Mouse (Mus musculus): ENCODE data around the gene Trpm5. TPM values are rescaled to one million over a fixed set of nuclear protein-coding genes. Genes with fewer than 3 reads are reported as not detected.

Trpm5 gene
- polyA plus RNA-seq, 1 experiment from 2014 or later, result 0.72 TPM

DNA sequence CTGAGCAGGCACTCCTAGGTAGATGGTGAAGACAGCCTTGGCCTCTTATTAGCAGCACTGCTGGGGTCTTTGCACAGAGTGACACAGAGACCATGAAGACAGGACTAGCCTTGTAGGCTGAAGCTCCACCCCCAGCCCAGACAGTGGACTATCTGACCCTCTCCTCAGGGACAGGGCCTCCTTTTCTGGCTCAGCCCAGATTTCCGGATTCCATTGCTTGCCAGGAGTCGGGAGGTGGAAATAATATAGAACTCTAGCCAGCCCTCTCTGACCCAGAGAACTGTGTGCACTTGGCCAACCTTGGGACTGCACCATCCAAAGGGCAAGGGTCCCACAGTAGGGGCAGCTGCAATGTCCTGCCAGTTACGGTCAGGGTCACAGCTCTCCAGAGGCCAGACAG, 52.4 kb downstream of the Trpm5 start:
- H3K9me3 ChIP-seq (ENCODE audit: low read length), result no peaks in the 10 kb centered on the region
- no peaks in the 10 kb centered on the region for H3K36me3 ChIP-seq (ENCODE audit: insufficient read depth, low read length)
- no peak overlapping the region for H3K9ac ChIP-seq (replicated peaks; ENCODE audit: low read depth)
- H3K27ac ChIP-seq (ENCODE audit: low read length), result peak overlapping the region; percentile 73
- TF ChIP-seq CTCF (IDR thresholded peaks at IDR 0.05), result no peak
- TF ChIP-seq EP300 (IDR thresholded peaks at IDR 0.05), result no peak
- no peak overlapping the region for H3K4me2 ChIP-seq (replicated peaks; ENCODE audit: low read depth, low read length)
- ATAC-seq (peak; percentile 80), DNase-seq (ENCODE audit: low spot score) (peak; percentile 77)
- H3K4me1 ChIP-seq (ENCODE audit: insufficient read depth, low read depth, low read length), result peaks cover 14% of the 10 kb centered on the region; the same call in 1 of the 2 replicates
- 33% methylated on average over 3 of the region's 3 CpGs for WGBS
- no peaks in the 10 kb centered on the region for H3K27me3 ChIP-seq (replicated peaks; ENCODE audit: insufficient read depth, low read length)
- H3K4me3 ChIP-seq (ENCODE audit: low read depth, low read length), result no peak overlapping the region

GRCm38 (mm10) chr7:143041138-143041822, 53.2 kb downstream of the Trpm5 start:
- H3K27ac ChIP-seq (ENCODE audit: low read length), result peak overlapping the region; percentile 73
- H3K9ac ChIP-seq (replicated peaks; ENCODE audit: low read depth), result no peak overlapping the region

DNA sequence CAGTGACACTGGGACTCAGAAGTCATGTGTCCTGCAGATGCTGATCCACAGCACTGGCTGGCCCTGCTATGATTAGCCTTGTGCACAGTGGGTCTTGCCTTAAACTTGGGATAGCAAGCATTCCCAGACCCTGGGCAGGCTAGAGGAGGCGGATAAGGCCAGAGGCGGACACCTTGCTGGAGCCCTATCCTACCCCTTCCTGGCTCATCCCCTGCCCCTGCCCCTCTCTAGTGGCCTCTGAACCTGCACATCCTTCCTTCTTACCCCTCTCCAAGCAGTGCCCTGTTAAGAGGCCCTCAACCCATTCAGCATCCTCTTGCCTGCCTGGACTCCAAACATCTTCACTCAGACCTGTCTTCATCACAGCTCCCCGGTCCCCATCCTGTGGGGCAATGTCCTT, 53.9 kb downstream of the Trpm5 start:
- no peak overlapping the region for H3K4me2 ChIP-seq (replicated peaks; ENCODE audit: low read depth, low read length)
- no peaks in the 10 kb centered on the region for H3K27me3 ChIP-seq (replicated peaks; ENCODE audit: insufficient read depth, low read length)
- no peak overlapping the region for H3K9ac ChIP-seq (replicated peaks; ENCODE audit: low read depth)
- no peaks in the 10 kb centered on the region for H3K9me3 ChIP-seq (ENCODE audit: low read length)
- ATAC-seq (no peak), DNase-seq (ENCODE audit: low spot score) (no peak)
- WGBS, result 88% methylated on average over 3 of the region's 3 CpGs
- TF ChIP-seq CTCF (IDR thresholded peaks at IDR 0.05) (no peak), EP300 (IDR thresholded peaks at IDR 0.05) (no peak)
- H3K4me3 ChIP-seq (ENCODE audit: low read depth, low read length), result no peak overlapping the region
- H3K36me3 ChIP-seq (ENCODE audit: insufficient read depth, low read length), result no peaks in the 10 kb centered on the region
- peaks cover 14% of the 10 kb centered on the region; the same call in 1 of the 2 replicates for H3K4me1 ChIP-seq (ENCODE audit: insufficient read depth, low read depth, low read length)
- H3K27ac ChIP-seq (ENCODE audit: low read length), result no peak overlapping the region

More at GRCm38 (mm10) chr7:143041138-143041822, 53.2 kb downstream of the Trpm5 start:
- peaks cover 14% of the 10 kb centered on the region; the same call in 1 of the 2 replicates for H3K4me1 ChIP-seq (ENCODE audit: insufficient read depth, low read depth, low read length)
- TF ChIP-seq CTCF (IDR thresholded peaks at IDR 0.05) (no peak), EP300 (IDR thresholded peaks at IDR 0.05) (no peak)
- H3K36me3 ChIP-seq (ENCODE audit: insufficient read depth, low read length), result no peaks in the 10 kb centered on the region
- H3K27me3 ChIP-seq (replicated peaks; ENCODE audit: insufficient read depth, low read length), result no peaks in the 10 kb centered on the region
- no peak overlapping the region for H3K4me2 ChIP-seq (replicated peaks; ENCODE audit: low read depth, low read length)
- ATAC-seq (peak; percentile 22; the same call in 1 of the 2 replicates), DNase-seq (ENCODE audit: low spot score) (peak; percentile 48)
- H3K9me3 ChIP-seq (ENCODE audit: low read length), result no peaks in the 10 kb centered on the region
- no peak overlapping the region for H3K4me3 ChIP-seq (ENCODE audit: low read depth, low read length)
- WGBS, result 37% methylated on average over 3 of the region's 3 CpGs

- Histone ChIP-seq H3K9me3 (ENCODE audit: low read length) (no peaks in the 10 kb centered on the region), H3K9ac (replicated peaks; ENCODE audit: low read depth) (no peak overlapping the region), H3K36me3 (ENCODE audit: insufficient read depth, low read length) (no peaks in the 10 kb centered on the region), H3K27ac (ENCODE audit: low read length) (no peak overlapping the region), H3K4me2 (replicated peaks; ENCODE audit: low read depth, low read length) (no peak overlapping the region), H3K27me3 (replicated peaks; ENCODE audit: insufficient read depth, low read length) (no peaks in the 10 kb centered on the region), H3K4me1 (ENCODE audit: insufficient read depth, low read depth, low read length) (peaks cover 14% of the 10 kb centered on the region; the same call in 1 of the 2 replicates), H3K4me3 (ENCODE audit: low read depth, low read length) (no peak overlapping the region)
- no peak for ATAC-seq
- WGBS, result 83% methylated on average over 3 of the region's 3 CpGs
- DNase-seq (ENCODE audit: low spot score), result no peak
- TF ChIP-seq CTCF (IDR thresholded peaks at IDR 0.05), result no peak
- no peak for TF ChIP-seq EP300 (IDR thresholded peaks at IDR 0.05)
Measured at GRCm38 (mm10) chr7:143038174-143038931, 56.1 kb downstream of the Trpm5 start.

DNA sequence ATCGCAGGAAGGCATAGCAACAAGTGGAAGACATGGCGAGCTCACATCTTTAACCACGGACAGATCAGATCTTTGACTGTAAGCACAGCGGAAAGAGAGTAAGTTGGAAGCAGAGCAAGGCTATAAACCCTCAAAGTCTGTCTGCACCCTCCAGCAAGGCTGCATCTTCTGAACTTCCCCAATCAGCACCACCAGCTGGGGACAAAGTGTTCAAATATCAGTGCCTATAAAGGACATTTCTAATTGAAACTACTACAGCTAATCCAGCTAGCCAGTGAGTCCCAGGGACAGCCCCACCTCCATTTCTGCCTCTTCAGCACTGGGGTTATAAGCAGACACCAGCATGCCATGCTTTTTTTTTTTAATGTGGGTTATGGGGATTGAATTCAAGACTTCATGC, 57.1 kb downstream of the Trpm5 start:
- H3K27ac ChIP-seq (ENCODE audit: low read length), result no peak overlapping the region
- no peaks in the 10 kb centered on the region for H3K36me3 ChIP-seq (ENCODE audit: insufficient read depth, low read length)
- no peak for TF ChIP-seq EP300 (IDR thresholded peaks at IDR 0.05)
- TF ChIP-seq CTCF (IDR thresholded peaks at IDR 0.05), result no peak
- no peak overlapping the region for H3K9ac ChIP-seq (replicated peaks; ENCODE audit: low read depth)
- H3K4me3 ChIP-seq (ENCODE audit: low read depth, low read length), result no peak overlapping the region
- no peaks in the 10 kb centered on the region for H3K9me3 ChIP-seq (ENCODE audit: low read length)
- DNase-seq (ENCODE audit: low spot score) (no peak), ATAC-seq (no peak)
- peaks cover 11% of the 10 kb centered on the region; the same call in 1 of the 2 replicates for H3K4me1 ChIP-seq (ENCODE audit: insufficient read depth, low read depth, low read length)
- H3K27me3 ChIP-seq (replicated peaks; ENCODE audit: insufficient read depth, low read length), result no peaks in the 10 kb centered on the region
- no peak overlapping the region for H3K4me2 ChIP-seq (replicated peaks; ENCODE audit: low read depth, low read length)
- WGBS, result 93% methylated on average over 4 of the region's 4 CpGs

DNA sequence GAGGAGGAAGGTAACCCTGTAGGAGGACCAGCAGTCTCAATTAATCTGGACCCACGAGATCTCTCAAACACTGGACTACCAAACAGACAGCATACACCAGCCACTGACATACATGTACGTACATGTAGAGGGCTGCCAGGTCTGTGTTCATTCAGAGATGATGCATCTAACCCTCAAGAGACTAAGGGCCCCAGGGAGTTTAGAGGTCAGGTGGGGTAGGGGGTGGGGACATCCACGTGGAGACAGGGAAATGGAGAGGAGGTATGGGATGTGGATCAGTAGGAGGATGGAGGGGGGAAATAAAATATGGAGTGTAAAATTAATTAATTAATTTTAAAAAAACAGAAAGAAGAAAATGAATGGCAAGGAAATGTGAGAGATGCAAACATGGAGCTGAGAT, 57.7 kb downstream of the Trpm5 start:
- no peaks in the 10 kb centered on the region for H3K27me3 ChIP-seq (replicated peaks; ENCODE audit: insufficient read depth, low read length)
- no peak overlapping the region for H3K4me3 ChIP-seq (ENCODE audit: low read depth, low read length)
- no peaks in the 10 kb centered on the region for H3K9me3 ChIP-seq (ENCODE audit: low read length)
- no peak overlapping the region for H3K9ac ChIP-seq (replicated peaks; ENCODE audit: low read depth)
- peaks cover 6% of the 10 kb centered on the region; the same call in 1 of the 2 replicates for H3K4me1 ChIP-seq (ENCODE audit: insufficient read depth, low read depth, low read length)
- 81% methylated on average over 3 of the region's 3 CpGs for WGBS
- H3K36me3 ChIP-seq (ENCODE audit: insufficient read depth, low read length), result no peaks in the 10 kb centered on the region
- no peak for DNase-seq (ENCODE audit: low spot score)
- H3K27ac ChIP-seq (ENCODE audit: low read length), result no peak overlapping the region
- no peak for TF ChIP-seq EP300 (IDR thresholded peaks at IDR 0.05)
- TF ChIP-seq CTCF (IDR thresholded peaks at IDR 0.05), result no peak
- H3K4me2 ChIP-seq (replicated peaks; ENCODE audit: low read depth, low read length), result no peak overlapping the region
- no peak for ATAC-seq
